Mouse (Mus musculus) right cerebral cortex, adult 18-20 months (tissue): ENCODE measurements around the gene Rtn3.
A peak's percentile ranks its signal among the peaks of the same experiment; 100 is the strongest.

Experiments
- DNase-seq: peaks from one replicate; pipeline ENCODE4 v3.0.0; 2022; ENCODE audit warnings: mixed read lengths

Gene Rtn3

GRCm38 (mm10) chr19:7484076-7484475 lies 995 bp upstream of the Rtn3 start:
- DNase-seq = peak; percentile 14

- peak; percentile 69 for DNase-seq
These were observed 416 bp upstream of the Rtn3 start for GRCm38 (mm10) chr19:7483512-7483882.

- no peak for DNase-seq
These were observed 849 bp downstream of the Rtn3 start for GRCm38 (mm10) chr19:7482266-7482598.

GRCm38 (mm10) chr19:7481541-7482265 lies 1.4 kb downstream of the Rtn3 start:
- peak; percentile 74 for DNase-seq

- DNase-seq = no peak
These were observed 3.3 kb downstream of the Rtn3 start for GRCm38 (mm10) chr19:7479751-7480248.

- DNase-seq = no peak
These were observed 12.4 kb downstream of the Rtn3 start for GRCm38 (mm10) chr19:7470643-7471042.

GRCm38 (mm10) chr19:7467915-7468314 lies 15.2 kb downstream of the Rtn3 start:
- no peak for DNase-seq

GRCm38 (mm10) chr19:7459370-7459769 lies 23.7 kb downstream of the Rtn3 start:
- DNase-seq = no peak

- DNase-seq = no peak
These were observed 24.2 kb downstream of the Rtn3 start for GRCm38 (mm10) chr19:7458901-7459300.

- DNase-seq = peak; percentile 24
These were observed 26.3 kb downstream of the Rtn3 start for GRCm38 (mm10) chr19:7456803-7457202.

GRCm38 (mm10) chr19:7445596-7445995 lies 37.5 kb downstream of the Rtn3 start:
- no peak for DNase-seq

- no peak for DNase-seq
These were observed 38.0 kb downstream of the Rtn3 start for GRCm38 (mm10) chr19:7445105-7445504.

- DNase-seq = no peak
These were observed 41.6 kb downstream of the Rtn3 start for GRCm38 (mm10) chr19:7441493-7441892.

GRCm38 (mm10) chr19:7438295-7438694 lies 44.8 kb downstream of the Rtn3 start:
- no peak for DNase-seq

GRCm38 (mm10) chr19:7436061-7436970 lies 46.8 kb downstream of the Rtn3 start:
- no peak for DNase-seq

- DNase-seq = no peak
These were observed 48.2 kb downstream of the Rtn3 start for GRCm38 (mm10) chr19:7434887-7435286.

GRCm38 (mm10) chr19:7425398-7425775 lies 57.7 kb downstream of the Rtn3 start:
- no peak for DNase-seq

GRCm38 (mm10) chr19:7424590-7425397 lies 58.3 kb downstream of the Rtn3 start:
- no peak for DNase-seq

GRCm38 (mm10) chr19:7424131-7424530 lies 59.0 kb downstream of the Rtn3 start:
- no peak for DNase-seq

GRCm38 (mm10) chr19:7423656-7424030 lies 59.4 kb downstream of the Rtn3 start:
- DNase-seq = no peak

- DNase-seq = peak; percentile 74
These were observed 59.9 kb downstream of the Rtn3 start for GRCm38 (mm10) chr19:7423028-7423655.

GRCm38 (mm10) chr19:7422656-7423027 lies 60.4 kb downstream of the Rtn3 start:
- DNase-seq = no peak
